Mouse (Mus musculus) cerebellum, adult 2 months (tissue): ENCODE results near the gene Urgcp.

Experiments used
- CTCF ChIP-seq: fragments of 200-500 bp; IDR thresholded peaks from 2 replicates; pipeline ENCODE4 v1.5.1; 2011; ENCODE audit warnings: low read depth, mild to moderate bottlenecking, control low read depth, low read length, moderate library complexity, borderline replicate concordance; ENCODE audit not compliant: insufficient read depth
- POLR2A ChIP-seq: fragments of 200-500 bp; IDR thresholded peaks from 2 replicates; pipeline ENCODE4 v1.6.1; 2011; ENCODE audit warnings: low read length, control low read depth, borderline replicate concordance; ENCODE audit not compliant: insufficient read depth

- TF ChIP-seq POLR2A (no peak), CTCF (no peak)
These were observed 40.5 kb upstream of the Urgcp start for GRCm38 (mm10) chr11:5802457-5803217.
